Mouse (Mus musculus): ENCODE results near the gene Mrtfb.

The Mrtfb gene

DNA sequence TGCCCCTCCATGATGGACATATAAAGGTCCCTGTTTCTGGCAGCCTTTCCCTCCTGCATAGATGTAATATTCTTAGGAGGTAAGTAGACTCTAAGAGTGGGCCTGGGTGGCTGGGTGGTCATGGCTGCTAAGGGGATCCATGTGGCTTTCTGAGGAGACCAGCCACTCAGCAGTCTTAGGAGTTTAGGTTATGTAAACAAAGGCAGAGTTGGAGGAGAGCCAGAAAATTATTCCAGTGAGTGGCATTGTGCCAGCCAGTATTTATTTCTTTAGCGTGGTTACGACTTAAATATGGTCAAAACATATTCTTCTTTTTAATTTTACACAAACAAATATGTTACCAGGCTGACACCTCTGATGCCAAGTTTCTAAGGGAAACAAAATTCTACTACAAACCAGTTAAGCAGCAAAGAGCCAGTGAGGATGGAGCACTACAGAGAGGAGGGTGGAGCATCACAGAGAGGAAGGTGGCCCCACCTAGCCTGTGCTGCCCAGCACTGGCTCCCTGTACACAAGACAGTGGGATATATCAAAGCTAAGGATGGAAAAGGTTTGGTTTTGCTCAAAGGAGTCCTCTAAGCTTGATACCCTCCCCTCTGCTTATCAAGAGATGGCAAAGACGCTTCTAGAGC lies 204.6 kb downstream of the Mrtfb start:
- no peak for DNase-seq (ENCODE audit: extremely low read depth, low read depth, low spot score)

DNA sequence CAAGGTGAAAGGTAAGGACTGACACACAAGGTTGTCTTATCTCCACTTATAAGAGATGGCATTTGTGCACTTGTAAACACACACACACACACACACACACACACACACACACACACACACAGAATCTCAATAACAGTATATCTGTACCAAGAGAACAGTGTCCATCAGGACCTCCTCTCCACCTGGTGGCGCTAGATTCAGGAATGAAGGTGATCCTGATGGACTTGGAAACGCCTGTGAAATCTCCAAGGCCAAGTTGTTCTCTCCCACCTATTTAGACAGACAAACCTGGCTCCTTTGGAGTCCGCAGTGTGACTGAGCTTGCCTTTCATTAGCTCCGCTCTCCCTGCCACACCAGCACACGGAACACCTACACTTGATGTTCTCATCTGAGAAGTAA lies 208.4 kb downstream of the Mrtfb start:
- no peak for DNase-seq (ENCODE audit: extremely low read depth, low read depth, low spot score)

All from fat pad, adult 2 months (tissue).